Mouse (Mus musculus): Measurements from ENCODE around the gene Ano1. TPM values are rescaled to one million over a fixed set of nuclear protein-coding genes. Genes with fewer than 3 reads are reported as not detected.

The Ano1 gene
- polyA plus RNA-seq, 1 experiment from 2014 or later, result 7.3 TPM

GRCm38 (mm10) chr7:144753657-144754031, 1.9 kb upstream of the Ano1 start:
- no peak for ATAC-seq (ENCODE audit: insufficient number of reproducible peaks, insufficient read depth, low FRiP score, low read depth)

GRCm38 (mm10) chr7:144752919-144753656, 1.3 kb upstream of the Ano1 start:
- Histone ChIP-seq H3K9me3 (ENCODE audit: control insufficient read depth, low read length) (no peaks in the 10 kb centered on the region), H3K4me3 (ENCODE audit: control insufficient read depth in 1 of 2, insufficient read depth in 1 of 2, low read depth in 1 of 2, low read length in 2 of 2) (no peak overlapping the region), H3K4me2 (ENCODE audit: low read length) (no peak overlapping the region), H3K27ac (replicated peaks in 1 of 2; ENCODE audit: control insufficient read depth in 1 of 2, insufficient read depth in 1 of 2, low read depth in 2 of 2, low read length in 2 of 2) (no peak overlapping the region), H3K36me3 (ENCODE audit: control insufficient read depth, insufficient read depth, low read length) (no peaks in the 10 kb centered on the region), H3K4me1 (ENCODE audit: control insufficient read depth in 2 of 2, insufficient read depth in 2 of 2, low read length in 2 of 2) (peaks cover 14% of the 10 kb centered on the region in 2 experiments), H3K27me3 (ENCODE audit: control insufficient read depth, insufficient read depth, low read length) (no peaks in the 10 kb centered on the region; the same call in 1 of the 2 replicates), H3K9ac (ENCODE audit: low read length) (no peak overlapping the region)
- ATAC-seq (ENCODE audit: insufficient number of reproducible peaks, insufficient read depth, low FRiP score, low read depth), result no peak
- WGBS, result 71% methylated on average over 14 of the region's 14 CpGs

More at GRCm38 (mm10) chr7:144753657-144754031, 1.9 kb upstream of the Ano1 start:
- Histone ChIP-seq H3K4me2 (ENCODE audit: low read length) (no peak overlapping the region), H3K9ac (ENCODE audit: low read length) (no peak overlapping the region), H3K9me3 (ENCODE audit: control insufficient read depth, low read length) (no peaks in the 10 kb centered on the region), H3K27me3 (ENCODE audit: control insufficient read depth, insufficient read depth, low read length) (no peaks in the 10 kb centered on the region; the same call in 1 of the 2 replicates), H3K4me3 (ENCODE audit: control insufficient read depth in 1 of 2, insufficient read depth in 1 of 2, low read depth in 1 of 2, low read length in 2 of 2) (no peak overlapping the region), H3K27ac (replicated peaks in 1 of 2; ENCODE audit: control insufficient read depth in 1 of 2, insufficient read depth in 1 of 2, low read depth in 2 of 2, low read length in 2 of 2) (no peak overlapping the region), H3K36me3 (ENCODE audit: control insufficient read depth, insufficient read depth, low read length) (no peaks in the 10 kb centered on the region), H3K4me1 (ENCODE audit: control insufficient read depth in 2 of 2, insufficient read depth in 2 of 2, low read length in 2 of 2) (peaks cover 14% of the 10 kb centered on the region in 2 experiments)
- 86% methylated on average over 9 of the region's 9 CpGs for whole genome bisulfite sequencing

- Histone ChIP-seq H3K4me3 (ENCODE audit: control insufficient read depth in 1 of 2, insufficient read depth in 1 of 2, low read depth in 1 of 2, low read length in 2 of 2) (no peak overlapping the region), H3K27ac (replicated peaks in 1 of 2; ENCODE audit: control insufficient read depth in 1 of 2, insufficient read depth in 1 of 2, low read depth in 2 of 2, low read length in 2 of 2) (no peak overlapping the region), H3K36me3 (ENCODE audit: control insufficient read depth, insufficient read depth, low read length) (no peaks in the 10 kb centered on the region), H3K9me3 (ENCODE audit: control insufficient read depth, low read length) (no peaks in the 10 kb centered on the region), H3K4me2 (ENCODE audit: low read length) (no peak overlapping the region), H3K4me1 (ENCODE audit: control insufficient read depth in 2 of 2, insufficient read depth in 2 of 2, low read length in 2 of 2) (no peaks in the 10 kb centered on the region), H3K9ac (ENCODE audit: low read length) (no peak overlapping the region), H3K27me3 (ENCODE audit: control insufficient read depth, insufficient read depth, low read length) (no peaks in the 10 kb centered on the region; the same call in 1 of the 2 replicates)
- ATAC-seq (ENCODE audit: insufficient number of reproducible peaks, insufficient read depth, low FRiP score, low read depth), result no peak
- 24% methylated on average over 2 of the region's 2 CpGs for WGBS
Observed at GRCm38 (mm10) chr7:144747756-144748155, 4.0 kb downstream of the Ano1 start.

GRCm38 (mm10) chr7:144746466-144746865, 5.3 kb downstream of the Ano1 start:
- Histone ChIP-seq H3K4me2 (ENCODE audit: low read length) (no peak overlapping the region), H3K27me3 (ENCODE audit: control insufficient read depth, insufficient read depth, low read length) (no peaks in the 10 kb centered on the region), H3K9ac (ENCODE audit: low read length) (no peak overlapping the region), H3K9me3 (ENCODE audit: control insufficient read depth, low read length) (no peaks in the 10 kb centered on the region), H3K4me1 (ENCODE audit: control insufficient read depth in 2 of 2, insufficient read depth in 2 of 2, low read length in 2 of 2) (no peaks in the 10 kb centered on the region), H3K27ac (replicated peaks in 1 of 2; ENCODE audit: control insufficient read depth in 1 of 2, insufficient read depth in 1 of 2, low read depth in 2 of 2, low read length in 2 of 2) (no peak overlapping the region), H3K36me3 (ENCODE audit: control insufficient read depth, insufficient read depth, low read length) (no peaks in the 10 kb centered on the region), H3K4me3 (ENCODE audit: control insufficient read depth in 1 of 2, insufficient read depth in 1 of 2, low read depth in 1 of 2, low read length in 2 of 2) (no peak overlapping the region)
- no peak for ATAC-seq (ENCODE audit: insufficient number of reproducible peaks, insufficient read depth, low FRiP score, low read depth)
- WGBS, result 80% methylated on average over 4 of the region's 4 CpGs

DNA sequence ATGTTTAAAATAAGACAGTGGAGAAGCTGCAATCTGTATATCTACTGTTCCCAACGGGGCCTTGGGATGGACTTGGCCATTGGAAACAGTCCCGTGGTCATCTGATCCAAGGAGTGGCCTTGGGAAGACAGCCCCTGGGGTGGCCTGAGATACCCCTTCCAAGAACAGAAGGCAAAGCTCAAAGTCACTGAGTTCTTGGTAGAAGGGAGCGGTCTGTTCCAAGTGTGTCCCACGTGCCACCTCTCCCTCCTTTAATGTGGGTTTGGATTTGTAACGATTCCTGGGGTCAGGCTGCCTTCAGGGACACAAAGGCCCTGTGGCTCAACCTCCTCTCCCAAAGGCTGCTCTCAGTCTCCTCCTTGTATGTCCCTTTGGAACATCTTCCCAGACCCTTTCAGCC, 7.9 kb downstream of the Ano1 start:
- Histone ChIP-seq H3K4me1 (ENCODE audit: control insufficient read depth in 2 of 2, insufficient read depth in 2 of 2, low read length in 2 of 2) (peaks cover 4 to 6% of the 10 kb centered on the region in 2 experiments; a peak in 3 of 4 replicates), H3K27ac (replicated peaks in 1 of 2; ENCODE audit: control insufficient read depth in 1 of 2, insufficient read depth in 1 of 2, low read depth in 2 of 2, low read length in 2 of 2) (no peak overlapping the region)
- WGBS, result 84% methylated on average over 5 of the region's 5 CpGs

GRCm38 (mm10) chr7:144740643-144741042, 11.1 kb downstream of the Ano1 start:
- ATAC-seq (ENCODE audit: insufficient number of reproducible peaks, insufficient read depth, low FRiP score, low read depth), result no peak
- Histone ChIP-seq H3K9ac (ENCODE audit: low read length) (no peak overlapping the region), H3K27me3 (ENCODE audit: control insufficient read depth, insufficient read depth, low read length) (peaks cover 37% of the 10 kb centered on the region), H3K4me3 (ENCODE audit: control insufficient read depth in 1 of 2, insufficient read depth in 1 of 2, low read depth in 1 of 2, low read length in 2 of 2) (no peak overlapping the region), H3K9me3 (ENCODE audit: control insufficient read depth, low read length) (no peaks in the 10 kb centered on the region), H3K4me2 (ENCODE audit: low read length) (no peak overlapping the region), H3K27ac (replicated peaks in 1 of 2; ENCODE audit: control insufficient read depth in 1 of 2, insufficient read depth in 1 of 2, low read depth in 2 of 2, low read length in 2 of 2) (no peak overlapping the region), H3K4me1 (ENCODE audit: control insufficient read depth in 2 of 2, insufficient read depth in 2 of 2, low read length in 2 of 2) (peaks cover 10 to 12% of the 10 kb centered on the region in 2 experiments), H3K36me3 (ENCODE audit: control insufficient read depth, insufficient read depth, low read length) (no peaks in the 10 kb centered on the region)
- WGBS, result 44% methylated on average over 7 of the region's 7 CpGs

More for the DNA sequence above, 7.9 kb downstream of the Ano1 start:
- Histone ChIP-seq H3K9ac (ENCODE audit: low read length) (no peak overlapping the region), H3K4me2 (ENCODE audit: low read length) (no peak overlapping the region), H3K36me3 (ENCODE audit: control insufficient read depth, insufficient read depth, low read length) (no peaks in the 10 kb centered on the region), H3K4me3 (ENCODE audit: control insufficient read depth in 1 of 2, insufficient read depth in 1 of 2, low read depth in 1 of 2, low read length in 2 of 2) (no peak overlapping the region), H3K27me3 (ENCODE audit: control insufficient read depth, insufficient read depth, low read length) (peaks cover 9% of the 10 kb centered on the region; the same call in 1 of the 2 replicates), H3K9me3 (ENCODE audit: control insufficient read depth, low read length) (no peaks in the 10 kb centered on the region)
- ATAC-seq (ENCODE audit: insufficient number of reproducible peaks, insufficient read depth, low FRiP score, low read depth), result no peak

- WGBS, result 36% methylated on average over 3 of the region's 3 CpGs
- peaks cover 10 to 12% of the 10 kb centered on the region in 2 experiments for H3K4me1 ChIP-seq (ENCODE audit: control insufficient read depth in 2 of 2, insufficient read depth in 2 of 2, low read length in 2 of 2)
- no peak overlapping the region for H3K9ac ChIP-seq (ENCODE audit: low read length)
- no peak overlapping the region for H3K4me2 ChIP-seq (ENCODE audit: low read length)
- no peaks in the 10 kb centered on the region for H3K9me3 ChIP-seq (ENCODE audit: control insufficient read depth, low read length)
- ATAC-seq (ENCODE audit: insufficient number of reproducible peaks, insufficient read depth, low FRiP score, low read depth), result no peak
- H3K36me3 ChIP-seq (ENCODE audit: control insufficient read depth, insufficient read depth, low read length), result no peaks in the 10 kb centered on the region
- H3K27me3 ChIP-seq (ENCODE audit: control insufficient read depth, insufficient read depth, low read length), result peaks cover 37% of the 10 kb centered on the region
- no peak overlapping the region for H3K4me3 ChIP-seq (ENCODE audit: control insufficient read depth in 1 of 2, insufficient read depth in 1 of 2, low read depth in 1 of 2, low read length in 2 of 2)
- H3K27ac ChIP-seq (replicated peaks in 1 of 2; ENCODE audit: control insufficient read depth in 1 of 2, insufficient read depth in 1 of 2, low read depth in 2 of 2, low read length in 2 of 2), result no peak overlapping the region
Observed at GRCm38 (mm10) chr7:144739810-144740209, 12.0 kb downstream of the Ano1 start.

Data from heart, embryonic 14.5 days (tissue).